Mouse (Mus musculus) embryo, embryonic 11.5 days (tissue): ENCODE measurements around the gene Opn1mw.
"Not testable (repeated sequence)": the region's sequence is repeated elsewhere in the genome, so short reads cannot be mapped to it uniquely, and the experiment has no call there.

Source experiments
- DNase-seq: peaks from one replicate; pipeline ENCODE4 v3.0.0-alpha.2; 2012; ENCODE audit warnings: low read depth, low spot score

The Opn1mw gene

DNA sequence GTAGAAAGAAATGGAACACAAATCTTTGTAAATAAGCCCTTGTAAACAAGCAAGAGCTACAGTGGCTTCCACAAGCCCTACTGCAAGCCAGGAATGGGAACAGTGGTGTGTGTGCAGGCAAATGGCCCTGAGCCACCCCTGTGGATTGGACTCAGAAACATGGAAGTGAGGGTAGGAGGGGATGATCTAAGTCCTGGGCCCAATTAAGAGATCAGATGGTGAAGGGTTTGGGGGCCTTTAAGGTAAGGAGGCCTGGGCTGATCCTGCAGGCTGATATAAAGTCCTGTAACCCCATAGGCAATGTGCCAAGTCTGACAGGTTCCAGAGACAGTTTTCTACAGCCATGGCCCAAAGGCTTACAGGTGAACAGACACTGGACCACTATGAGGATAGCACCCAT lies at the start of gene Opn1mw:
Opn1mw (plus strand) TSS at position 301 of the 400 bp plus-strand sequence.
- no peak for DNase-seq

DNA sequence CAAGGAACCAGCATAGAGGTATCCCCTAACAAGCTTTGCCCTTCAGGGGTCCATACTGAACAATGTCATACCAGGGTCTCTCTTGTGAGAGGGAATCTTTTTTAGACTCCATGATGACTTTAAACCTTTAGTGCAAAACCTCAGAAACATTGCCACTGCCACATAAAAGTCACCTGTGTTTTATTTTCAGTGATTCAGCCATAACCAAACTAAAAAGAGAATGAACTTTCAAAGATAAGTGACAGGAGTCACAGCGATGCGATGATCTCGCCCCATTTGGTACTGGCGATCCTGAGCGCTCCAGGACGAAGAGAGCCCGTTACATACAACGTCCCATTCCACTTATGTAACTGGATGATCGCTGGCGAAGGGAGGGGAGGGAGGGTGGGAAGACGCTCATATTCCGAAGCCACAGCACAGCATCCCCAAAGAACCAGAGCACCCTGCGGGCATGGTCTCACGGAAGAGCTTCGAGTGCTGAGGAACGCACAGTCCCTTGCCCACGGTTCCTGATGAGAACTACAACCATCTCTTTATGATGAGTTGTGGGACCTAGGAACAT lies 42.9 kb upstream of the Opn1mw start:
- no peak for DNase-seq

DNA sequence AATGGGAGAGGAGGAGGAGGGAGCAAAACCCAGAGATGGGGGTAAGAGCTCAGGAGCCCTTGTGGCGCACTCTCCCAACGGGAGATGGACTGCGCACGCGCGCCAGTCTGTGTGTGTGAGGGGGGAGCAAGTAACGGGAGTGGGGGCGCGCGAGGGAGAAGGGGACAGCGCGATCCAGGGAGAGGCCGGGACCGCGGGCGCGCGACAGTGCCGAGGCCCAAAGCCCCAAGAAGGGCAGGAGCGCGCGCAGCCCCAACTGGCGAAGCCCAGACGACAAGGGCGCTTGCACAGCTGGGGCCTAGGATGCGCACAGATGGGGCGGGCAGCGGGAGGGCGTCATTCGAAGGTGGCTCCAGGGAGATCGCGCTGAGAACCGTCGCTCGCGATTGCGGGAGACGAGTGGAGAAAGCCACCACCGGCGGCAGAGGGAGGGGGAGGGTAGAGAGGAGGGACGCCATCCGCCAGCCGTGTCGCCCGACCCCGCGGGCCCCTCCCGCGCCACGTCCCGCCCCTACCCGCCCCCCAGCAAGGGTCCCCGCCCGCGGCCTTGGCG lies 42.2 kb upstream of the Opn1mw start:
- DNase-seq: peak; percentile 72

DNA sequence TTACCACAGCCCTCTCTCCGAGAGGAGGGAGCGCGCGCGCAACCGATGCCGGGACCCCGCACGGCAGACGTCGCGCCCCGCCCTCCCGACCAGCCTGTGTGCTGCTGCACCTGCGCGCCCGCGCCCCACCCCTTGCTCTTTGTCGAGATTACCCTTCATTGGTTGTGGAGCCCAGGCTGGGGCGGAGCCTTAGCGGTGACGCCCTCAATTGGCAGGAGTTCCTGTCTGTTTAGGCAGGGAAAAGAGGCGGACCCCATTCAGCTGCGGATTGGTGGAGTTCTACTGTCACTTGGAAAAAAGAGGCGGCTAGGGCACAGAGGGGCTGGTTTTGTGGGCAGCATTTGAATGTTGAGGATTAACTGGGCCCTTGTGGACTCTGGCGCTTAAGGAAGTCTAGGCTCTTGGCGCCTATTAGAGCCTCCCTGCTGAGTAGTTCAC lies 41.6 kb upstream of the Opn1mw start:
- DNase-seq: peak; percentile 89

DNA sequence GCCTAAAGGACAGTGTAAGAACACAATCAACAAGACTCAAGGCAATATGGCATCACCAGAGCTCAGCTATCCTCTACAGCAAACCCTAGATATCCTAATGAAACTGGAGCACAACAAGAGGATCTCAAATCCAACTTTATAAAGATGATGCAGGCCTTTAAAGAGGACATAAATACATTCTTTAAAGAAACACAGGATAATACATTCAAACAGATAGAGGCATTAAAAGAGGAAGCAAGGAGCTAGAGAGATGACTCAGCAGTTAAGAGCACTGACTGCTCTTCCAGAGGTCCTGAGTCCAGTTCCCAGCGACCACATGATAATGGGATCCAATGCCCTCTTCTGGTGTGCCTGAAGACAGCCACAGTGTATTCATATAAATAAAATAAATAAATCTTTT lies 32.1 kb upstream of the Opn1mw start:
- no peak for DNase-seq

DNA sequence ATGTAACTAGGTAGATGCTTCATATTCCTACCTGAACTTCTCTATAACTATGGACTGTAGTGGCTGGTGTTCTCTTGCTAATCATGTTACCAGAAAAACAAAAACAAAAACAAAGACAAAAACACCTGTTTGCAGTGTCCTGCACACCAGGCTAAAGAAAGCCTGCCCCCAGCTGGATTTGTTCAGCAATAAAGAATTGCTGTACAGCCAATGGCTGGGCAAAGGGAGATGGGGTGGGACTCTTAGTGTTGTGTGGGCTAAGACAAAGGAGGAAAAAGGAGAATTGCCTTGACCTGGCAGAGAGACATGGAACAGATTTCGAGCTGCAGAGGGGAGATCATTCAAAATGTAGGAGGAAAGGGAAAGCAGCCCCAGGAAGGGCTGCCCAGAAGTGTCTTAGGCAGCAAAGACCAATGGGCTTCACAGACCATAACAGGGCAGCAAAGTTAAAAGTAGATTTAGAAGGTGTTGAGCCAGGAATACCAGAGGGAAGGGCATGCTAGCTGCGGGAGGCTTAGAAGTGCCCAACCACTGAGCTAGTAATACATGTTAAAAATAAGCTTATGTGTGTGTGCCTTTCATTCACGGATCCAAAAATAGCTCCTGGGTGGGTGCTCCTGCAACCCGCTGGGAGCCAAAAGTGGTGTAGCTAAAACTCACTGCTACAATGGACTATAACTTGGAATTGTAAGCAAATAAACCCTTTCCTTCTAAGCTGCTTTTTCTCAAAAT lies 23.6 kb upstream of the Opn1mw start:
- DNase-seq: no peak

DNA sequence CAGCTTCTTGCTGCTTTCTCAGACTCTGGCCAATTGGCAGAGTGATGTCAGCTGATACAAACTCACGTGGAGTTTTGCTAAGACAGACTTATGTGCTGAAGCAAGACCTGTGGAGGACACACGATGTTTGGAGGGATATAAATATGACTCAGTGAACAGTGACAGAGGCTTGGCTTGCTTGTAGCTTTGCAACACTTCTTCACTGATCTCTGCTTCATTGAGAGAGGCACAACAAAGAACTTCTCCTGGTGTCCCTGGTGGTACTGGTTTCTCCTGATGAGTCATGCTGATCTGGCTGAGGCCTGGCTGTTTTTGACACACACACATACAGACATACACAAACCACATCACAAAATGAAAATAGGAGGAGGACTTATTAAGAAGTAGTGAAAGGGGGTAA lies 21.3 kb upstream of the Opn1mw start:
- no peak for DNase-seq

DNA sequence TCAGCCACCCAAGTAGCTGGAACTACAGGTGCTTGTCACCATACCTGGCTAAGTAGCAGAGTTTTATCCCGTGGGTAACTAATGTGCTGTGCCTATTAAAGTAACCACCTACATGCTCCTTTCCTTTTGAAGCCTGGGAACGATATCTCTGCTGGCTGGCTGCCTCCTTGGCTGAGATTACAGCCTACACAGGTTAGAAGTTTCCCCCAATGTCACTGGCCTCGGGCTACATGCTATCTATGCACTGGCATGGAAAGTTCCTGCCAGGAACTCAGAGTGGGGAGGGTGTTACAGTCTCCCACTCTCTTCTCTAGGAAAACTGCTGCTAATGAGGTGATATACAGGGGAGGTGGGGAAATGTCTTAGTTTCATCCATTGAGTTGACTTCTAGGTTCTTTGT lies 18.5 kb upstream of the Opn1mw start:
- no peak for DNase-seq

DNA sequence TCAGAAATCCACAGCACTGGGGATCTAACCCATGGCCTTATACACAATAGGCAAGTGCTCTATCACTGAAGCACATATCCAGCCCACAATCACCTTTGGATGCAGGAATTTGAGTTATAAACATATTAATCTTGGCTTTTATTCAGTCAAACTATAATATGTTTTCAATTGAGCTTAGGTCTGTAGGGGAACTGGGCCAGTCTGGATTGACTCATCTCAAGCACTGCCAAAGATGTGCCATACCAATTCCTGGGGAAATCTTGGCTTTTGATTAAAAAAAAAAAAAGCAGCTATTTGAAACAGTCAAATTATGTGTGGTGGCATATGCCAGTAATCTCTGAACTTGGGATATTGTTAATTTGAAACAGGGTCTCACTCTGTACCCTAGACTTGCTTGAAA lies 13.2 kb upstream of the Opn1mw start:
- DNase-seq: no peak

DNA sequence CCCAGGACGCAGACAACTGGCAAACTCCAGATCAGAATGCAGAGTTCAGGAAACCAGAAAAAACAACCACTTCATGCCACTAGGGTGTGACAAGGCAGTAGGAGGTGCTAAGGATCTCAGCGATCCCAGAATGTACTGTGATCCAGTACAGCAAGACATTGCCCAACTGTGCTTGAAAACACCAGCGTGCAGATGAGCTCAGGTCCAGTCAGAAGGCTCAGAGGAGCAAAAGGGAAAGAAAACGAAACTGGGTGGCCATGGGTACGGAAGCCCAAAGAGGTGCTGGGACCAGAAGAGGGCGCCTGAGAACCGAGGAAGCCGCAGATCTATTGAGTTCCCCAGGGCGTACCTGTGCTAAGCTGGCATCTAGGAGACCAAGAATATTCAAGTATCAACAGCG lies 11.8 kb upstream of the Opn1mw start:
- DNase-seq: peak; percentile 5

DNA sequence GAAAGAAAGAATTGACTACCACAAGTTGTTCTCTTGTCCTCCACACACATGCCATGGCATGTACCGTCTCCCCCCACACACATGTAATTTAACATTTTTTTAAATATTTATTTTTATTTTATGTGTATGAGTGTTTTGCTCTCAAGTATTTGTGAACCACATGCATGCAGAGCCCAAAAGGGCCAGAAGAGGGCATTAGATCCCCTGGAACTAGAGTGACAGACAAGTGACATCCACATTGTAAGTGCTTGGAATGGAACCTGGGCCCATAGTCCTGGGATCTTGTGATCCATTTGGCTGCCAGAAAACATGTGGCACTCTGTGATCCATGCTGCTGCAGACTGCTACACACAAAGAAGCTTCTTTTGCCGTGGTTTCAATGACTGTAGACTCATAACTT lies 2.3 kb upstream of the Opn1mw start:
- no peak for DNase-seq

DNA sequence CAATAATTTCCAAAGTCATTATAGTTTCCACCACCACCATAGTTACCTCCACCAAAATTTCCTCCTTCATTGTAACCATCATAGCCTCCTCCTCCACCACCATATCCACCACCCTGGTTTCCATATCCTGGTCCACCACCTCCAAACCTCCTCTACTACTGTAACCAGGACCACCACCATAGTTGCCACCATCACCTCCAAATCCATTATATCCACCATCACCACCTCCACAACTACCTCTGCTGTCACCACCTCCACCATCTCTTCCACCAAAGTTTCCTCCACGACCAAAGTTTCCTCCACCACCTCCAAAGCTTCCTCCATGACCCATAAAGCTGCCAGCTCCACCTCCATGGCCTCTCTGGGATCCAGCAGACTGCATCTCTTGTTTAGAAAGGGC lies 8.0 kb downstream of the Opn1mw start, which contains the start of gene Mecp2:
Mecp2 (minus strand) TSS at position 101 of the 400 bp plus-strand sequence.
- not testable (repeated sequence) for DNase-seq

DNA sequence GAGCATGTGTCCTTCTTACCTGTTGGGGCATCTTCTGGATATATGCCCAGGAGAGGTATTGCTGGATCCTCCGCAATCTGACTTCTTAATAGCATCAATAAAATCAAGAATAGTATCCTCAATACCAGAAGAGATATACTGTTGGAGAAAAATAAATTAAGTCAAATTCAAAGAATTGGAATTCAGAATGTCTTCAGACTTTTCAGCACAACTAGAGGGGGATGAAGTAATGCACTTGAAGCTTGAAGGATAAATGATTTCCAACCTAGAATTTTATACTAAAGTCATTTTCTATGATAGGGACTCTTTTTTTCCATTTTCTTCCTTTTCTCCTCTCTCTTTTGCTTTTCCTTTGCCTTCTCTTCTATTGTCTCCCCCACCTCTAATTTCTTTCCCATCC lies 40.5 kb downstream of the Opn1mw start, which contains the start of gene Tex28:
Tex28 (minus strand) TSS at position 101 of the 400 bp plus-strand sequence.
- no peak for DNase-seq

DNA sequence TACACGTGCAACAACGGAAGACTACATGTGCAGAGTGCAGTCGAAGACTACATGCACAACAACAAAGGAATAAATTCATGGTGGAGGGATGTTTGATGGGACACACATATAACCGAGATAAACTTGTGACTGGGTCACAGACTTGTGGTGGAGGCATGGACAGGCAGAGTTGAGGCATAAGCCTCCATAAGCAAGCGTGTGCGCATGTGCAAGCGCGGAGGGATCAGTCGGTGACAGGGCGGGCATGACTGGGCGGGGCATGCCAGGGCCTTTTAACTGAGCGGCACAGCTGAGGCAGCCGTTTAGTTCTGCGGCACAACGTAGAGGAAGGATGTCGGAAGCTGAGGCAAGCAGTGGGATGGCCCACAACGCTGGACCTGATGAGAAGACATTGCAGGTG lies 49.7 kb downstream of the Opn1mw start, which contains the start of gene Tktl1:
Tktl1 (plus strand) TSS at position 301 of the 400 bp plus-strand sequence.
- no peak for DNase-seq
